Mouse (Mus musculus): ENCODE measurements at regions not wholly inside any gene's neighbourhood (a gene's known extent, or its start where the extent isn't known, plus 50 kb on each side); places are given as distances from the start of the nearest gene placed in this dataset.

GRCm38 (mm10) chr12:106559566-106559965 lies 549.5 kb downstream of the Vrk1 start:
- no peak for DNase-seq (ENCODE audit: extremely low spot score in 1 of 2, low spot score in 1 of 2)

GRCm38 (mm10) chr12:106565263-106565681 lies 555.2 kb downstream of the Vrk1 start:
- DNase-seq (ENCODE audit: extremely low spot score in 1 of 2, low spot score in 1 of 2): no peak

- no peak for DNase-seq (ENCODE audit: extremely low spot score in 1 of 2, low spot score in 1 of 2)
Observed at GRCm38 (mm10) chr12:106566361-106566760, 556.3 kb downstream of the Vrk1 start.

GRCm38 (mm10) chr12:106567116-106567515 lies 557.1 kb downstream of the Vrk1 start:
- DNase-seq (ENCODE audit: extremely low spot score in 1 of 2, low spot score in 1 of 2): no peak

GRCm38 (mm10) chr12:106568541-106569085 lies 558.6 kb downstream of the Vrk1 start:
- DNase-seq (ENCODE audit: extremely low spot score in 1 of 2, low spot score in 1 of 2): no peak

GRCm38 (mm10) chr12:106572956-106573355 lies 562.9 kb downstream of the Vrk1 start:
- DNase-seq (ENCODE audit: extremely low spot score in 1 of 2, low spot score in 1 of 2): no peak

- DNase-seq (ENCODE audit: extremely low spot score in 1 of 2, low spot score in 1 of 2): no peak
Observed at GRCm38 (mm10) chr12:106582760-106583159, 572.7 kb downstream of the Vrk1 start.

- DNase-seq (ENCODE audit: extremely low spot score in 1 of 2, low spot score in 1 of 2): no peak
Observed at GRCm38 (mm10) chr12:106585626-106586025, 575.6 kb downstream of the Vrk1 start.

- DNase-seq (ENCODE audit: extremely low spot score in 1 of 2, low spot score in 1 of 2): no peak
Observed at GRCm38 (mm10) chr12:106592686-106593085, 582.7 kb downstream of the Vrk1 start.

- DNase-seq (ENCODE audit: extremely low spot score in 1 of 2, low spot score in 1 of 2): no peak
Observed at GRCm38 (mm10) chr12:106597636-106598035, 587.6 kb downstream of the Vrk1 start.

GRCm38 (mm10) chr12:106607240-106607639 lies 597.2 kb downstream of the Vrk1 start:
- DNase-seq (ENCODE audit: extremely low spot score in 1 of 2, low spot score in 1 of 2): no peak

- no peak for DNase-seq (ENCODE audit: extremely low spot score in 1 of 2, low spot score in 1 of 2)
Observed at GRCm38 (mm10) chr12:106607655-106608337, 597.8 kb downstream of the Vrk1 start.

- DNase-seq (ENCODE audit: extremely low spot score in 1 of 2, low spot score in 1 of 2): no peak
Observed at GRCm38 (mm10) chr12:106618684-106619083, 608.7 kb downstream of the Vrk1 start.

GRCm38 (mm10) chr12:106626786-106627185 lies 616.8 kb downstream of the Vrk1 start:
- no peak for DNase-seq (ENCODE audit: extremely low spot score in 1 of 2, low spot score in 1 of 2)

GRCm38 (mm10) chr12:106632566-106632965 lies 622.5 kb downstream of the Vrk1 start:
- no peak for DNase-seq (ENCODE audit: extremely low spot score in 1 of 2, low spot score in 1 of 2)

GRCm38 (mm10) chr12:106633096-106633495 lies 623.1 kb downstream of the Vrk1 start:
- DNase-seq (ENCODE audit: extremely low spot score in 1 of 2, low spot score in 1 of 2): no peak

GRCm38 (mm10) chr12:106658317-106658716 lies 648.3 kb downstream of the Vrk1 start:
- no peak for DNase-seq (ENCODE audit: extremely low spot score in 1 of 2, low spot score in 1 of 2)

- no peak for DNase-seq (ENCODE audit: extremely low spot score in 1 of 2, low spot score in 1 of 2)
Observed at GRCm38 (mm10) chr12:106673232-106673766, 663.3 kb downstream of the Vrk1 start.

- no peak for DNase-seq (ENCODE audit: extremely low spot score in 1 of 2, low spot score in 1 of 2)
Observed at GRCm38 (mm10) chr12:106674741-106675140, 664.7 kb downstream of the Vrk1 start.

- DNase-seq (ENCODE audit: extremely low spot score in 1 of 2, low spot score in 1 of 2): no peak
Observed at GRCm38 (mm10) chr12:106676136-106676535, 666.1 kb downstream of the Vrk1 start.

GRCm38 (mm10) chr12:106676566-106676965 lies 666.5 kb downstream of the Vrk1 start:
- DNase-seq (ENCODE audit: extremely low spot score in 1 of 2, low spot score in 1 of 2): no peak

GRCm38 (mm10) chr12:106685986-106686385 lies 676.0 kb downstream of the Vrk1 start:
- DNase-seq (ENCODE audit: extremely low spot score in 1 of 2, low spot score in 1 of 2): no peak
